Mouse (Mus musculus): ENCODE results near the gene Ppp1r13l. TPM values are rescaled to one million over a fixed set of nuclear protein-coding genes. Genes with fewer than 3 reads are reported as not detected.

Gene Ppp1r13l
- polyA plus RNA-seq (2016; fragmentation: Nextera tagmentation; extraction: Ambion mirVana) = 7.3 and 8.1 TPM in 2 replicates

DNA sequence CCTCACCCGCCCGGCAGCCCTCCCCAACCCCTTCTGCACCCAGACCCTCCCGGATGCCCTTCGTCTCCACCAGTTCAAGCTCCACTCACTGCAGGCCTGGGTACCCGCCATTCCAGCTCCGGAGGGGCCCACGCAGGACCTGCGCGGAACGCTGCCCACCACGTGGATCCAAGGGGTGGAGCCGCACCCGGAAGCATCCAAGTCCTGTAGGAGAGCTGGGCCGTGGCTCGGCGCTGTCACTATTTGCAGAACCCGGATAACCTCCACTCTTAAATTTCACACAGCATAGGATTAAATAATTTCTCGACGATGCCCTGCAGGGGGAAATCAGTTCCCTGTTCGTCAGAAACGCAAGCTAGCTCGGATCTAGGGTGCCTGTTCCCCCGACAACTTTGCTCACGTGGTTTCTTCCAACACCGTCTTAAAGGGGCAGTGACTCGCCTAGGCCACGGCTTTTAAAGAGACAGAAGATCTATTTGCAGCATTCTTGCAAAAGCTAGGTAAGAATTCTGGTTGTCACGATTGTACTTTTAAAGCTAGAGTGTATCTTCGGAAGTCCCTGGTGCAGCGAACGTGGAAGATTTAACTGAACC lies at the start of gene Ppp1r13l, which contains the start of gene Cd3eap:
Ppp1r13l (plus strand) TSS at position 451 of the 593 bp plus-strand sequence.
Cd3eap (minus strand) TSS at position 185 of the 593 bp plus-strand sequence.
- Histone ChIP-seq H3K4me2 (replicated peaks) (peak within 1 kb of the TSS; percentile 89), H3K9me3 (no peaks in the 10 kb centered on the region), H3K27me3 (peaks cover 15% of the 10 kb centered on the region), H3K4me3 (peak within 1 kb of the TSS; percentile 68), H3K4me1 (peaks cover 28% of the 10 kb centered on the region), H3K9ac (peak within 1 kb of the TSS; percentile 69), H3K27ac (no peak within 1 kb of the TSS), H3K36me3 (peaks cover 30% of the 10 kb centered on the region)
- peak; percentile 48 for ATAC-seq (ENCODE audit: insufficient number of reproducible peaks, insufficient read depth, low FRiP score, low TSS enrichment)
- under 1% methylated on average over 31 of the region's 31 CpGs for WGBS

DNA sequence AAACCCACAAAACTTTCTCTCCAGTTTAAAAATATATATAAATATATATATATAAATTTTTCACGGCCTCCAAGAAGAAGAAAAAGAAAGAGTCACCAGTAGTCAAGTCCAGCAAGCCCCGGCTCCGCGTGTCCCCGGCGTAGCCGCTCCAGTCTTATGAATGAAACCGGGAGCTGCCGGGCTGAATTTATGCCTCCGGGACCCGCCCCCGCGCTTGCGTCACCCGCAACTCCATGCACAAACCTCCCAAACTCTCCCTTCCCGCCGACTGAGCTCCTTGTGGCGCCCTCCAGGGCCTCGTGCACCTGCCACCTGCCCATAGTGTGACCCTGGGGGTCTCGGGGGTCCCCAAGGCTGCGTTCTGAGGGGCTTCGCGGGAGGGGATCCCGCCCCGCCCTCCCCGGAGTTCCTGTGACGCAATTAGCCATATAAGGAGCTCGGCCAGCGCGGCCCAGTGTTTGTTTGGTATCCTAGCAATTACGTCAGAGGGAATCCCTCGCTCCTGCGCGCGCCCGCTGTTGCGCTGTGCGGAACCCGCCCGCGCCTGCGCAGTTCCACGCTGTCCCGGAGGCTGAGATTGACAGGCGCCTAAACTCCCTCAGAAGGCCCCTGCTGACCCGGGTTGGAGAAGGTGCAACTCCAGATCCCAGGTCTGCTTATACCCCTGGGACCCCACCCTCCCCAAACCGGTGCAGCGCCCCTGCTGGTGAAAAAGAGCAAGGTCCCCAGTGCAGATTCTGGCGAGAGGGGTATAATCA lies 49.5 kb upstream of the Ppp1r13l start, which contains the start of gene Fosb:
Fosb (minus strand) TSS at position 168 of the 758 bp plus-strand sequence.
- H3K27ac ChIP-seq = no peak within 1 kb of the TSS
- H3K9me3 ChIP-seq = no peaks in the 10 kb centered on the region
- peak within 1 kb of the TSS; percentile 98 for H3K4me2 ChIP-seq (replicated peaks)
- H3K9ac ChIP-seq = peak within 1 kb of the TSS; percentile 61
- H3K4me1 ChIP-seq = peaks cover 14% of the 10 kb centered on the region
- H3K27me3 ChIP-seq = peaks cover 46% of the 10 kb centered on the region
- H3K36me3 ChIP-seq = no peaks in the 10 kb centered on the region
- under 1% methylated on average over 49 of the region's 49 CpGs for WGBS
- peak; percentile 71 for ATAC-seq (ENCODE audit: insufficient number of reproducible peaks, insufficient read depth, low FRiP score, low TSS enrichment)
- H3K4me3 ChIP-seq = peak within 1 kb of the TSS; percentile 67

DNA sequence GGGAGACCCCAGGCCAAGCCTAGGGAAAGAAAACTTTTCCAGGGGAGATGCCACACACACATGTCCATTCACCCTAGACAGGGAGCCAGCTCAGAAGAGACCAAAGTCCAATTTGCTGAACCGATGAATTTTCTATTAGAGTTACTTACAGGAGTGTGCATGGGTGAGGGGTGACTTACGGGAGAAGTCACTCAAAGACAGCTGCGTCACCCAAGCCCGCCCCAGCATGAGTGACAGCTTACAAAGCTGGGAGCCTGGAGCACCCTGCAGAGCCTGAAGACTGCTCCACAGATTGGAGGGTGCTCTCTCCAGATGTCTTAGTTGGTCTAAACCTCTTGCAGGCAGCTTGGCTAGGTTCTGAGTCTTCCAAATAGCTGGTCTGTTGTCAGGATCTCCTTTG lies 47.6 kb upstream of the Ppp1r13l start:
- WGBS = 37% methylated on average over 4 of the region's 4 CpGs
- Histone ChIP-seq H3K4me1 (peaks cover 14% of the 10 kb centered on the region), H3K4me2 (replicated peaks) (no peak overlapping the region), H3K9ac (no peak overlapping the region), H3K9me3 (no peaks in the 10 kb centered on the region), H3K4me3 (no peak overlapping the region), H3K27me3 (peaks cover 38% of the 10 kb centered on the region), H3K36me3 (no peaks in the 10 kb centered on the region), H3K27ac (no peak overlapping the region)
- no peak for ATAC-seq (ENCODE audit: insufficient number of reproducible peaks, insufficient read depth, low FRiP score, low TSS enrichment)

DNA sequence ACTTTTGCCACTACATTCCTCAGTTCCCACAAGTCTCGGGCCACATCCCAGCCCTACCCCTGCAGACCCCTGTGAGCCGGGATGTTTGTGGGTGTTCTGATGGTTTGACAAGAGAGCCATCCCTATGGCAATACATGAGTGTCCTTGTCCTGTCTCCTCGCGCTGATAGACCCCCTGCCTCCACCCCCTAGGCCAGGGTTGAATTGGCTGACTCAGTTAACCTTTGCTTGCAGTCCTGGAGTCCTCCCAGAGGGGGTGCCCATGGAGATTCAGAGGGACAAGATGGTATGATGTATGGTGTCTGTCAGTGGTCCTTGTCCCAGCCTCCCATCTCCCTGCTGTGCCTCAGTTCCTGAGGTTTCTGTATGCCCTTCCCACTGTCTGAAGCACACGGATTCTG lies 45.5 kb upstream of the Ppp1r13l start:
- Histone ChIP-seq H3K36me3 (no peaks in the 10 kb centered on the region), H3K4me2 (replicated peaks) (no peak overlapping the region), H3K9ac (no peak overlapping the region), H3K4me3 (no peak overlapping the region), H3K9me3 (no peaks in the 10 kb centered on the region), H3K27me3 (peaks cover 51% of the 10 kb centered on the region), H3K4me1 (peaks cover 9% of the 10 kb centered on the region), H3K27ac (no peak overlapping the region)
- ATAC-seq (ENCODE audit: insufficient number of reproducible peaks, insufficient read depth, low FRiP score, low TSS enrichment) = no peak
- 41% methylated on average over 5 of the region's 5 CpGs for WGBS

DNA sequence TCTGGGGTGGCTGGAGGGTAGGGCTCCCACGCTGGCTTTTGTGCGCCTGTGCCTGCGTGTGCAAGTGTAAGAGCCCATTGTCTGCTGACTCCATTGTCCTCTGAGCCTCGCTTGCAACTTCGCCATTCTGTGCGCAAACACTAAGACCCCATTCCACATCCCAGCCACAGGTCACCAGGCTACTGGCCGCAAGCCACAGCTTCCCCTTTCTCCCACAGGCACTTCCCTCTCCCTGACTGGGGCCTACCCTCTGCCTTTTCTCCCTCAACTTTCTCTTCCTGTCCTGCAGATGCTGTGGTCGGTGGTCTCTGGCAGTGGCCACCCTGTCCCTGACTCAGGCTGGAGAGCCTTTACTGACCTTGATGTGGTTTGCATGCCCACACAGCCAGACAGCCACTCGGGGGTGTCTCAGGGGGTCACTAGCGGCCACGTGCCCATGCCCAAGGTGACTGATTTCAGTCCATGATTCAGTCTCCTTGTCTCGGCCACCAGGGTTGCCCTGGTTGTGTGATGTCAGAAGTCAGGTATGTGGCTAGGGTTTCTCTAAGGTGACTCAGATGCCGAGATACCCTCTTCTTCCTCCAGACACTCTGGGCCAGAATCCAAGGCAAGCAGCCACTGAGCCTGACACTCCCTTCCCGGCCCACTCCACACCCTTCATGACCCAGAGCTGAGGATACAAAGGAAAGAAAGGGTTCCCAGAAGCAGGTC lies 42.9 kb upstream of the Ppp1r13l start:
- ATAC-seq (ENCODE audit: insufficient number of reproducible peaks, insufficient read depth, low FRiP score, low TSS enrichment) = no peak
- H3K9ac ChIP-seq = no peak overlapping the region
- no peaks in the 10 kb centered on the region for H3K9me3 ChIP-seq
- H3K4me3 ChIP-seq = no peak overlapping the region
- H3K4me1 ChIP-seq = peaks cover 7% of the 10 kb centered on the region; the same call in 1 of the 2 replicates
- no peak overlapping the region for H3K4me2 ChIP-seq (replicated peaks)
- WGBS = 56% methylated on average over 14 of the region's 14 CpGs
- H3K27me3 ChIP-seq = peaks cover 52% of the 10 kb centered on the region
- no peak overlapping the region for H3K27ac ChIP-seq
- no peaks in the 10 kb centered on the region for H3K36me3 ChIP-seq

DNA sequence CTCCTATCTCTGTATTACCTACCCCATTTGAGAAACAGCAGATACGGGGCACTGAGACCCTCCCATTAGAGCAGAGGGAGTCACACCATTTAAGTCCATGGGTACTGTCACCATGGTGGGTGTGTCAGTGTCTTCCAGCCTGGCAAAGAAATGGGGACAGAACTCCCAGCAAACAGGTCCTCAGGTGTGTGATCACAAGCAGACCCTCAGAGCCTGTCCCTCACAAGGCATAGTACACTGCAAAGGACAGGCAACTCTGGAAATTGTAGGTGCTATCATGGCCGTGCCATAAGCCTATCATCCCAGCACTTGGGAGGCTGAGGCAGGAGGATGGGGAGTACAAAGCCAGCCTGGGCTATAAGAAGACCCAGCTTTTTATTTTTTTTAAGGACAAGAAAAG lies 41.3 kb upstream of the Ppp1r13l start:
- Histone ChIP-seq H3K9ac (no peak overlapping the region), H3K27ac (no peak overlapping the region), H3K27me3 (peaks cover 52% of the 10 kb centered on the region), H3K4me3 (no peak overlapping the region), H3K4me2 (replicated peaks) (no peak overlapping the region), H3K36me3 (no peaks in the 10 kb centered on the region), H3K9me3 (no peaks in the 10 kb centered on the region), H3K4me1 (peaks cover 7% of the 10 kb centered on the region; the same call in 1 of the 2 replicates)
- WGBS = 62% methylated on average over 2 of the region's 2 CpGs
- no peak for ATAC-seq (ENCODE audit: insufficient number of reproducible peaks, insufficient read depth, low FRiP score, low TSS enrichment)

DNA sequence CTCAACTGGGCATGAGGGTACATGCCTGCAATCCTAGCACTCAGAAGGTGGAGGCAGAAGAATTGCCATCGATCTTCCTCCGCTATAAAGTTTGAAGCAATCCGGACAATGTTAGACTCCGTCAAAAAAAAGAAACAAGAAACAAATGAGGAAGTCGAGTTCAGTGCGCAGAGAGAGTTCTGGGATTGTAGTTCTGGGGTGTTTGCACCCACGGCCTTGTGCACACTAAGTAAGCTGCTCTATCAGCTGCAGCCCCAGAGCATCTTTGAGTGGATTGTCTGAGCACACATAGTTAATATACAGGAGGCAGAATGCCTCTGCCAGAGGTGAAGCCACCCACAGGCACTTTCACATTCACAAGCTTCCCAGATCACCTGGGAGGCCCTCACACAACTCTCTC lies 40.9 kb upstream of the Ppp1r13l start:
- Histone ChIP-seq H3K36me3 (no peaks in the 10 kb centered on the region), H3K4me2 (replicated peaks) (no peak overlapping the region), H3K27me3 (peaks cover 48% of the 10 kb centered on the region), H3K4me3 (no peak overlapping the region), H3K9me3 (no peaks in the 10 kb centered on the region), H3K4me1 (peaks cover 7% of the 10 kb centered on the region; the same call in 1 of the 2 replicates), H3K27ac (no peak overlapping the region), H3K9ac (no peak overlapping the region)
- ATAC-seq (ENCODE audit: insufficient number of reproducible peaks, insufficient read depth, low FRiP score, low TSS enrichment) = no peak
- WGBS = 80% methylated on average over 7 of the region's 7 CpGs

DNA sequence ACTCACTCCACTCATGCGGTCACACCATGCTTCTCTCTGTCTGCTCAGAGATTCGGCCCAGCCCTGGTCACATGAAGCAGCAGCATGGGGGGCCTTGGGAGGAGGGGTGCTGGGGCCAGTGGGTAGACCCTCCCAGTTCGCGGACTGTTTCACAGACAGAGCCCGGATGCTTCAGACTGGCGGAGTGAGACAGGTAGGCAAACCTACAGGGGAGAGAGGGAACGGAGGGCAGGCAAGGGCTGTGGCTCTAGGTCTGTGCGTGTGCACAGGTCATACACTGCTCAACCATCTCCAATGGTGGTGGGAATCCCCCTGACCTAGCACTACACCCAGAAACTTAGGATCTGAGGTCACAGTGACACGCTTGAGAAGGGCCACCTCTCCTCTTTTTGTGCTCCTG lies 40.1 kb upstream of the Ppp1r13l start:
- WGBS = 19% methylated on average over 9 of the region's 9 CpGs
- Histone ChIP-seq H3K9me3 (no peaks in the 10 kb centered on the region), H3K27ac (no peak overlapping the region), H3K9ac (peak overlapping the region; percentile 28; the same call in 1 of the 2 replicates), H3K27me3 (peaks cover 49% of the 10 kb centered on the region), H3K4me1 (peaks cover 7% of the 10 kb centered on the region; the same call in 1 of the 2 replicates), H3K4me3 (peak overlapping the region; percentile 47), H3K4me2 (replicated peaks) (peak overlapping the region; percentile 83), H3K36me3 (no peaks in the 10 kb centered on the region)
- peak; percentile 58 for ATAC-seq (ENCODE audit: insufficient number of reproducible peaks, insufficient read depth, low FRiP score, low TSS enrichment)

DNA sequence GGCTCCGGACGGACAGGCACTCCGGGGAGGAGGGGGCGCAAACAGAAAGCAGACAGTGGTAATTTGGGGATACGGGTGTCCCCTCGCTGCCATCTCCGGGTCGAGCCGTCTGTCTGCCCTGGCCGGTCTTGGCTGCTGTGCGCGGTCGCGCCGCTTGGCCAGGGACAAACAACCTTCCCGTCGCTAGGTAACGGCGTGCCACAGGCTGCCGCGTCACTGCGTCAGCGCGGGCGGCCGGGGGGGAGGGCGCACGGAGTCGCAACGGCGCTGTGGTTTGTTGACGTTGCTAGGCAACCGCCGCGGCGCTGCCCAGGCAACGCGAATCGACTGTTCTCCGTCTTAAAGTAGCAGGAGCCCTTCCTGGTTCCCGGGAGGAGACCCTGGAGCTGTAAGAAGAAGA lies 39.6 kb upstream of the Ppp1r13l start:
- peaks cover 47% of the 10 kb centered on the region for H3K27me3 ChIP-seq

DNA sequence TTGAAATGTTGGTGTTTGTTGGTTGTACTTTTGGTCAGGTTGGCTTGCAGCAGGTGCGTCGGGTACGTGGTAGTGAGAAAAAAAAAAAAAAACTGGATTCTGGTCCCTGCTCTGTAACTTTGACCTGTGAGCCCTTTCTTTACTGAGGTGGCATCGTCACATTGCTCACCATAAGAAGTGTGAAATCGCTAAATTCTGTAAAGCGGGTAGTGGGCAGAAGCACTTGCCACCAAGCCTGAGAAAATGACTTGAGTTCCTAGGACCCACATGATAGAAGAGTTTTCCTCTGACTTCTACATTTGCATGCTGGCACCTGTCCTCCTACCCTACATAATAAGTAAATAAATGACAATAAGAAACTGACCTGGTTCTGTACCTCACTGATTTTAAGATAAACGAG lies 38.9 kb upstream of the Ppp1r13l start:
- Histone ChIP-seq H3K9ac (no peak overlapping the region), H3K4me2 (replicated peaks) (peak overlapping the region; percentile 83), H3K9me3 (no peaks in the 10 kb centered on the region), H3K27ac (no peak overlapping the region), H3K4me1 (peaks cover 7% of the 10 kb centered on the region; the same call in 1 of the 2 replicates), H3K4me3 (no peak overlapping the region), H3K36me3 (no peaks in the 10 kb centered on the region), H3K27me3 (peaks cover 47% of the 10 kb centered on the region)
- ATAC-seq (ENCODE audit: insufficient number of reproducible peaks, insufficient read depth, low FRiP score, low TSS enrichment) = no peak
- whole genome bisulfite sequencing = 41% methylated on average over 7 of the region's 7 CpGs

More for the DNA sequence above, 39.6 kb upstream of the Ppp1r13l start:
- H3K9ac ChIP-seq = peak overlapping the region; percentile 28; the same call in 1 of the 2 replicates
- H3K4me3 ChIP-seq = peak overlapping the region; percentile 47
- peak overlapping the region; percentile 83 for H3K4me2 ChIP-seq (replicated peaks)
- H3K36me3 ChIP-seq = no peaks in the 10 kb centered on the region
- H3K4me1 ChIP-seq = peaks cover 7% of the 10 kb centered on the region; the same call in 1 of the 2 replicates
- peak; percentile 87 for ATAC-seq (ENCODE audit: insufficient number of reproducible peaks, insufficient read depth, low FRiP score, low TSS enrichment)
- no peaks in the 10 kb centered on the region for H3K9me3 ChIP-seq
- WGBS = under 1% methylated on average over 41 of the region's 41 CpGs
- H3K27ac ChIP-seq = no peak overlapping the region

DNA sequence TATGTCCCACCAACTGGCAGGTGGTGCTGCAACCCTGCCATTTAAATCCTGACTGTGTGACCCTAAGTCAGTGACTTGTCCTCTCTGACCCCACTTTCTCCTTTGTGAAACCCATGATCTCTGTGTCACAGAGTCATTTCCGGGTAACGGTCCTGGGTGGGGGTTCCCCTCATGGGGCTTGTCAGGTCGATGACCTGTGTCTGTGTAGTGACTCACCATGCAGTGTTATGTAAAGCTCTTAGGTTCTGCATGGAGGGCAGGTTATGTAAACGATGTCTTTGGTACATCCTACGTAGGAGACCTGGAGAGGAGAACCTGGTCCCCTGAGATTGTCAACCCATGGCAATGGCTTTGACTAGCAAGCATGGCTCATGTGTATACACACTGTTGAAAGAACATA lies 38.1 kb upstream of the Ppp1r13l start:
- H3K27ac ChIP-seq = no peak overlapping the region
- WGBS = 61% methylated on average over 5 of the region's 5 CpGs
- no peak overlapping the region for H3K9ac ChIP-seq
- H3K27me3 ChIP-seq = peaks cover 39% of the 10 kb centered on the region
- no peaks in the 10 kb centered on the region for H3K36me3 ChIP-seq
- no peak overlapping the region for H3K4me2 ChIP-seq (replicated peaks)
- no peak overlapping the region for H3K4me3 ChIP-seq
- peaks cover 11% of the 10 kb centered on the region for H3K4me1 ChIP-seq
- no peak for ATAC-seq (ENCODE audit: insufficient number of reproducible peaks, insufficient read depth, low FRiP score, low TSS enrichment)
- no peaks in the 10 kb centered on the region for H3K9me3 ChIP-seq
